Mouse (Mus musculus) liver, postnatal 0 days (tissue): ENCODE measurements at regions not wholly inside any gene's neighbourhood (a gene's known extent, or its start where the extent isn't known, plus 50 kb on each side); places are given as distances from the start of the nearest gene placed in this dataset.
A peak's percentile ranks its signal among the peaks of the same experiment; 100 is the strongest.

ENCODE experiments used
- ATAC-seq: fragments of 200-750 bp; cut with Nextera tagmentation; 2 replicates; pipeline ENCODE4 v1.8.0; 2017; ENCODE audit warnings: mild to moderate bottlenecking, moderate library complexity
- DNase-seq: peaks from one replicate; pipeline ENCODE4 v3.0.0-alpha.2; 2016
- H3K27ac ChIP-seq: fragments of 300-500 bp; sonication (generic); 2 replicates; pipeline ENCODE4 v1.5.1; 2014; ENCODE audit warnings: antibody characterized with exemption, moderate library complexity, mild to moderate bottlenecking, low read depth
- H3K27me3 ChIP-seq: fragments of 300-500 bp; sonication (generic); 2 replicates; pipeline ENCODE4 v1.6.1; 2014; ENCODE audit warnings: low read length, control low read depth, mixed read lengths; ENCODE audit not compliant: insufficient read depth
- H3K36me3 ChIP-seq: fragments of 300-500 bp; sonication (generic); replicated peaks from 2 replicates; pipeline ENCODE4 v1.6.1; 2014; ENCODE audit warnings: mild to moderate bottlenecking, control low read depth, low read length, moderate library complexity, mixed read lengths; ENCODE audit not compliant: insufficient read depth
- H3K4me1 ChIP-seq: fragments of 300-500 bp; sonication (generic); 2 replicates; pipeline ENCODE4 v1.6.1; 2014; ENCODE audit warnings: antibody characterized with exemption, mild to moderate bottlenecking, control low read depth; ENCODE audit not compliant: insufficient read depth
- H3K4me2 ChIP-seq: fragments of 300-500 bp; sonication (generic); 2 replicates; pipeline ENCODE4 v1.6.1; 2014; ENCODE audit warnings: low read depth, mild to moderate bottlenecking, low read length, moderate library complexity, mixed read lengths
- H3K4me3 ChIP-seq: fragments of 300-500 bp; sonication (generic); 2 replicates; pipeline ENCODE4 v1.5.1; 2014; ENCODE audit warnings: low read depth, low read length
- H3K9ac ChIP-seq: fragments of 300-500 bp; sonication (generic); replicated peaks from 2 replicates; pipeline ENCODE4 v1.6.1; 2014; ENCODE audit warnings: mild to moderate bottlenecking, moderate library complexity
- H3K9me3 ChIP-seq: fragments of 300-500 bp; sonication (generic); 2 replicates; pipeline ENCODE4 v1.6.1; 2016; ENCODE audit warnings: mild to moderate bottlenecking, control low read depth, low read length, mixed read lengths
- CTCF ChIP-seq: sonication (generic); IDR thresholded peaks from 2 replicates; pipeline ENCODE4 v1.5.1; 2016; ENCODE audit warnings: antibody characterized with exemption, low read depth
- EP300 ChIP-seq: IDR thresholded peaks from 2 replicates; pipeline ENCODE4 v1.6.1; 2016; ENCODE audit warnings: antibody characterized with exemption, low read depth, mild to moderate bottlenecking
- WGBS: fragments of 180-500 bp; shearing (Covaris S2); extraction: QIAGEN DNeasy Blood & Tissue Kit; methylation state at CpG from one replicate; pipeline ENCODE4 v1.1.7; 2014; ENCODE audit not compliant: insufficient replicate concordance; 5-methylcytosine and 5-hydroxymethylcytosine counted together

- DNase-seq (no peak), ATAC-seq (no peak)
- Histone ChIP-seq H3K9me3 (no peaks in the 10 kb centered on the region), H3K9ac (no peak overlapping the region), H3K27me3 (no peaks in the 10 kb centered on the region), H3K4me2 (no peak overlapping the region), H3K4me1 (peaks cover 21% of the 10 kb centered on the region), H3K4me3 (no peak overlapping the region), H3K27ac (no peak overlapping the region), H3K36me3 (no peaks in the 10 kb centered on the region)
- TF ChIP-seq EP300 = no peak
- no peak for TF ChIP-seq CTCF
- 64% methylated on average over 3 of the region's 3 CpGs for WGBS
Observed at GRCm38 (mm10) chr8:126538136-126538535, 55.6 kb downstream of the Irf2bp2 start.

GRCm38 (mm10) chr8:126536928-126537618 lies 56.7 kb downstream of the Irf2bp2 start:
- no peaks in the 10 kb centered on the region for H3K27me3 ChIP-seq
- H3K4me3 ChIP-seq = no peak overlapping the region
- DNase-seq = peak; percentile 61
- H3K9ac ChIP-seq = peak overlapping the region; percentile 35
- no peak overlapping the region for H3K4me2 ChIP-seq
- H3K27ac ChIP-seq = peak overlapping the region; percentile 82
- 39% methylated on average over 6 of the region's 6 CpGs for WGBS
- H3K4me1 ChIP-seq = peaks cover 21% of the 10 kb centered on the region
- TF ChIP-seq CTCF = no peak
- TF ChIP-seq EP300 = 0 out of 2 replicates have a peak, but pooled peaks have one; percentile 21
- no peaks in the 10 kb centered on the region for H3K36me3 ChIP-seq
- no peaks in the 10 kb centered on the region for H3K9me3 ChIP-seq
- ATAC-seq = peak; percentile 43

DNA sequence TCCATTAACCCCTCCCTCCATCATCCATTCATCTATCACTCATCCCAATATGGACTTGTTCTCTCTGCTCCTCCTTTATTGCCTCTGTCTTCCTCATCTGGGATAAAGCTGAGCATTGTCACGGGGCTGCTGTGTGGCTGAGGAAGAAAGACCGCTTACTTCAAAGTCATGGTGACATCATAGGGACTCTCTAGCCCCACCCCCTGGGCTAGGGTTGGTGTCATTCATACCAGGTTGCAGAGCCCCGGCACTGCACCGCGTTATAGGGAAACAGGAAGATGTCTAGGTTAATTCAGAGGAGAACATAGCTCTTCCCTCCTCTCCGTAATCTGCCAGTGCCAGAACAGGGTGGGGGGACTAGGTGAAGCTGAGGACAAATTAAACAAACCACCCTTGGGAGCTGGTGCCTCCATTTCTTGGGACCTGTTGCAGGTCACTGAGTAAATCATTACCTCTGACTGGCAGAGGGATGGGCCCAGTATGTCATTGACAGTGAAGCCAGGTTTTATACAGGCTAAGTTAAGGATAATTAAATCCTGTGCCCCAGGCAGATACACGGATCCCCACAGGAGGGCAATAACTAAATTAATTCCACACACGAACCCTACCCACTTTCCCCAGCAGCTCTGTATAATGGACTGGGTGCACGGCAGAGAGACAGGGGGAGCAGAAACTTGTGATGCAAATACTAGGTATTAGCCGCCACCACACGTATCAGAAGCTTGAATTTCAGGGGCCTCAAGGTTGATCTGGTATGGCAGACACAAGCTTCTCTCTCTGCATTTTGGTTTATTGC lies 57.5 kb downstream of the Irf2bp2 start:
- H3K9ac ChIP-seq = peak overlapping the region; percentile 35; the same call in 1 of the 2 replicates
- DNase-seq (peak; percentile 68), ATAC-seq (peak; percentile 78)
- TF ChIP-seq CTCF (peak; percentile 30), EP300 (no peak)
- H3K27me3 ChIP-seq = no peaks in the 10 kb centered on the region
- H3K4me2 ChIP-seq = peak overlapping the region; percentile 49
- peaks cover 21% of the 10 kb centered on the region for H3K4me1 ChIP-seq
- peak overlapping the region; percentile 82 for H3K27ac ChIP-seq
- no peaks in the 10 kb centered on the region for H3K36me3 ChIP-seq
- 31% methylated on average over 11 of the region's 11 CpGs for WGBS
- H3K9me3 ChIP-seq = no peaks in the 10 kb centered on the region
- H3K4me3 ChIP-seq = no peak overlapping the region

- Histone ChIP-seq H3K4me1 (peaks cover 11% of the 10 kb centered on the region), H3K4me2 (no peak overlapping the region), H3K36me3 (no peaks in the 10 kb centered on the region), H3K27me3 (no peaks in the 10 kb centered on the region), H3K27ac (no peak overlapping the region), H3K4me3 (no peak overlapping the region), H3K9me3 (no peaks in the 10 kb centered on the region), H3K9ac (no peak overlapping the region)
- WGBS = 50% methylated on average over 7 of the region's 7 CpGs
- TF ChIP-seq CTCF (no peak), EP300 (no peak)
- DNase-seq (no peak), ATAC-seq (no peak)
Observed at GRCm38 (mm10) chr8:126532284-126532974, 57.6 kb upstream of the Tarbp1 start.

DNA sequence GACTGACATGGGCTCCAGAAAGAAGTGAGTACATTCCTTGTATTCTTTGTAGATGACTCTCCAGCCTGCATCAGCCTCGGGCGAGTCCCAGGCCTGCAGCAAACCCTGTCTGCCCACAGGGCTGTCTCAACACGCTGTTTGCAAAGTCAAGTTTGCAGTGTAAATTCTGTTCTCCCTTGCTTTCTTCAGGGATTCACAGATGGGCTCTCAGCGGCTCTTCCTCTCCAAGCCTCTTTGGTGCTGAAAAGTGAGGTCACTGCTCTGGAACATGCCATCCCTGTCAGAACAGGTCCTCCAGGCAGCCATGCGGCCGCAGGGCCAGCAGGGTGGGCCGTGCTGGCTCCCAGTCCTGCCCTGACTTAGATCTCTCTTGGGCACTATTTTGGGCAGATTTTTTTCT lies 56.6 kb upstream of the Tarbp1 start:
- Histone ChIP-seq H3K27me3 (no peaks in the 10 kb centered on the region), H3K36me3 (no peaks in the 10 kb centered on the region), H3K4me3 (no peak overlapping the region), H3K27ac (no peak overlapping the region), H3K4me1 (peaks cover 7% of the 10 kb centered on the region; the same call in 1 of the 2 replicates), H3K9ac (no peak overlapping the region), H3K9me3 (no peaks in the 10 kb centered on the region), H3K4me2 (no peak overlapping the region)
- ATAC-seq (no peak), DNase-seq (no peak)
- WGBS = 75% methylated on average over 7 of the region's 7 CpGs
- TF ChIP-seq EP300 (no peak), CTCF (no peak)

GRCm38 (mm10) chr8:126529409-126529808 lies 54.5 kb upstream of the Tarbp1 start:
- TF ChIP-seq CTCF (no peak), EP300 (no peak)
- ATAC-seq = peak; percentile 38
- H3K36me3 ChIP-seq = no peaks in the 10 kb centered on the region
- H3K27me3 ChIP-seq = no peaks in the 10 kb centered on the region
- no peaks in the 10 kb centered on the region for H3K9me3 ChIP-seq
- H3K27ac ChIP-seq = peak overlapping the region; percentile 26; the same call in 1 of the 2 replicates
- WGBS = 65% methylated on average over 3 of the region's 3 CpGs
- no peak overlapping the region for H3K9ac ChIP-seq
- peak; percentile 45 for DNase-seq
- H3K4me2 ChIP-seq = no peak overlapping the region
- H3K4me3 ChIP-seq = no peak overlapping the region
- 0 out of 2 replicates have a peak, but pooled peaks cover 2% of the 10 kb centered on the region for H3K4me1 ChIP-seq
